Mouse (Mus musculus): Measurements from ENCODE around the gene Tap2.

DNA sequence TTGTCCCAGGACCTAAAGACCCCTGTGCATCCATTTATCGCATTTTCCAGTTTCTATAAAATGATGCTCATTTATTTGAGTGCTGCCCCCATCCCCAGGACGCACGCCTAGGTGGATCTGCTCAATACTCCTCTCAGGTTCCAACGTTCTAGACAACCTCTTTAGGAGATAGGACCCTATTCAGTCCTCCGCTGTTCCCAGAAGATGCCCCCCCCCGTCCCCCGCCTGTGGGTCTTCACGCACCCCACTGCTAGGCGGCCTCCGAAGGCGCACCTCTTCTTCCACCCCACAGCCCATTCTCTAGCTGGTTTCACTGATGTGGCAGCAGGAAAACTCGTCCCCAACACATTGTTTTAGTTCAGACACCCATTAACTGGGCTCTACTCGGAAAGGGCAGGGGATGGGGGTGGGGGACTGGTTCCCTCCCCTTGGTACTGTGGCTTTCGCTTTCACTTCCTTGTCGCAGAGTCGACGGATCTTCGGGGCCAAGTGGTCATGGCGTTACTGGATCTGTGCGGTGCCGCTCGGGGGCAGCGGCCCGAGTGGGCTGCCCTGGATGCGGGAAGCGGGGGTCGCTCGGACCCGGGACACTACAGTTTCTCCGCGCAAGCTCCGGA is 5.3 kb upstream of the Tap2 start:
- TF ChIP-seq ZNF384 (IDR thresholded peaks at IDR 0.05; ENCODE audit: low read depth, low read length) (no peak), MAFK (IDR thresholded peaks at IDR 0.05; ENCODE audit: insufficient replicate concordance, low read length) (peak; percentile 40; the same call in 1 of the 2 replicates), JUND (conservative IDR thresholded peaks at IDR 0.05; ENCODE audit: low read depth, low read length) (no peak), IRF4 (IDR thresholded peaks at IDR 0.05; ENCODE audit: low read depth, low read length) (peak; percentile 97), CTCF (conservative IDR thresholded peaks at IDR 0.05 in 1 of 2, IDR thresholded peaks at IDR 0.05 in 1 of 2; ENCODE audit: low read depth in 2 of 2, low read length in 2 of 2) (no peak), EP300 (IDR thresholded peaks at IDR 0.05; ENCODE audit: low read length) (peak; percentile 82)

Measured in CH12.LX (cell line).